Mouse (Mus musculus) right cerebral cortex, postnatal 14 days (tissue): Measurements from ENCODE around the gene Prkg1.
"Not testable (repeated sequence)": the region's sequence is repeated elsewhere in the genome, so short reads cannot be mapped to it uniquely, and the experiment has no call there.

Experiments used
- DNase-seq: peaks from one replicate; pipeline ENCODE4 v3.0.0; 2022

Gene Prkg1

DNA sequence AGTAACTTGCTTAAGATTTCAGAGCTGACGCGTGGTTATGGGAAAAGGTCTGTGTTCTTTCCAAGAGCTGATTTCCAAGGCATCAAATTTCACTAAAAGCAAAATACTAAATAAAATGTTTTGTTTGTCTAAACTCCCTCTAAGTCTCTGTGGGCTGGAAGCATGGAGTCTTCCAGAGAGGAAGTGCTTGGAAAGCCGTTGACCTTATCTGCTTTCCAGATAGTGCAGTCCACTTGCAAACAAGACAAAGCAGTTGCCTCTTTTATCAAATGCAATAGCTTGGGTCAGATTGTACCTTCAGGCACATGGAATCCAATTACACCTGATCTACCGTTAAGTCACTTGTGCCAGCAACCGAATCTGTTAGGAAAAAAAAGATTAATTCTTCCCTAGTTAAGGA, 340.5 kb downstream of the Prkg1 start:
- DNase-seq: no peak

DNA sequence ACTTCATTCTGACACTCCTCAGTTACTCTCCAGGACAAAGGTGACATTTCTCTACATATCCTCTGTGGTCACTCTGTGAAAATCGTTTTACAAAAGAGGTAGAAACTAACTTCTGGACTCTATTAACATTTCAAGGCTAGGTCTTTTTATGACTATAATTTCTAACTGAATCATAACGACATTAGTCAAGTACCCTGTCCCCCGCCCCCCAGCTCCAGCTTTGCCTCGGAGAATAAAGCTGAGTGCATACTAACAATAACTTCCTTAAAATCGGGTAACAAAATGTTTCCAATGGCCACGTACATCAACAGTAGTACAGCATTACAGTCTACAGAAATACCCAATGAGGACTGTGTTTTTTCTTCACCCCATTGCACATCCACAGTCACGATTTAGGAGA, 351.3 kb downstream of the Prkg1 start:
- no peak for DNase-seq

DNA sequence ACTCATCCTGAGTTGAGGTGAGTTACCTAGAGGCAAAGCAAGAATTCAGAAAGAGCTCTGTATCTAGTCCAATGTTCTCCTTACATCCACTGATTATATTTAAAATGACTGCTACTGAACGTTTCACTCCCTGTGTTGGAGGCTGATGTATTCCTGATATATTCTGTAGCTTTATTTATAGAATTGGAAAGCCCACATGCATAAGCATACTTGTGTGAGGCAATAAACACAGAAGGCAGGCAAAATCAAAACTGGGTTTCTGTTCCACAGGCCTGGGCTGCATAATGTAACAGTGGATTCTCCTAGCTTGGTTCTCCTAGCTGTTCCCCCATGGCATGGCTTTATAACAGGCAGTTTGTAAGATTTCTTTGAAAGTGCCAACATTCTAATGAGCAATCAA, 368.7 kb downstream of the Prkg1 start:
- no peak for DNase-seq

DNA sequence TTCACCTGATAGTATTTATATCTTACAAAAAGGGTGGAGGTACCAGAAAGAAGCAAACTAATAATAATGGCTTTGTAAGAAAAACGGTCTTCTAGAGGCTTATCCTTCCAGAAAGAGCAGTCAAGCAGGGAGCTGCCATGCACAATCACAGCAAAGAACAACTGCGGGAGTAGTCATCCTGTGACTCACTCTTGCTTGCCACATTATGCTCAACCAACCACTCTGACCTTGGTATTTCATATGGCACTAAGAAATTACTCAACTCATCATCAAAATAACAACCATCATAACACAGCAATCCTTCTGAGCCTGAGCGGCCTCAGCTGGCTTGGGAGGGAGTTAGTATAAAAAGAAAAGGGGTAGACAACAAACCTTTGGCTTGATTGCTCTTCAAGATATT, 379.5 kb downstream of the Prkg1 start:
- DNase-seq: no peak

DNA sequence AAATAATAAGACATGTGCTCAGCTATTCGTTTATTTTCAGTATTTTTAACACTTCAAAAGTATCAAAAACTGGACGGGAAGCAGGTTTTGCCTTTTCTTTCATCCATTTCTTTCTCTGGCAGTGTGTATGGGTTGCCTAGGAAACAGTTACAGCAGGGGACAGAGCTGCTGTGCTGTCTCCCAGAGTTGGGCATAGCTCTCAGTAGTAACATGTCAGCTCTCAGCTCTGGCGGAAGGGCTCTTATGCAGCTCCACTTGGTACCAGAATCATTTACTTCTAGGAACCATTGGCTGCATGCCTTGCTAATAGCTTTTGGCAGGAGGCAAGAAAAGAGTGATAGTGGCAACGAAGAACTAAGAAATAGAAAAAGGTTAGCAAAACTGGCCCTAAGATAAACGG, 381.0 kb downstream of the Prkg1 start:
- peak; percentile 13 for DNase-seq

DNA sequence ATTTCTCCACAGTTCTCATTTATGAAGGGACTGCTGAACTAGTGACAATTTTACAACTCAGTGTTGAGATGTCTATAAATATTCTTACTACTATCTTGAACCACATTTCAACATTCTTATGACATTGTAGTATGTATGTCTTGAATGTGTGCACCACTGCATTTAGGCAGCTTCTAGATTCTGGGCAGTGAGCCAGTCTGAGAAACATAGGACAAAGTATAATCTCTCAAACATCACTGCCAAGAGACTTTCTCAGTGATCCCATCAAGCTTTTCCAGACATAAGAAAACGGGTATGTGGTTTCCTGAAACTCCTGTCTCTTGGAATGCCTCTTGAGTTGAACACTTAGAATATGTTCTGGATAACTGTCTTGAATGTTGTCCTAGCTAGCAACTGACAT, 394.7 kb downstream of the Prkg1 start:
- no peak for DNase-seq

DNA sequence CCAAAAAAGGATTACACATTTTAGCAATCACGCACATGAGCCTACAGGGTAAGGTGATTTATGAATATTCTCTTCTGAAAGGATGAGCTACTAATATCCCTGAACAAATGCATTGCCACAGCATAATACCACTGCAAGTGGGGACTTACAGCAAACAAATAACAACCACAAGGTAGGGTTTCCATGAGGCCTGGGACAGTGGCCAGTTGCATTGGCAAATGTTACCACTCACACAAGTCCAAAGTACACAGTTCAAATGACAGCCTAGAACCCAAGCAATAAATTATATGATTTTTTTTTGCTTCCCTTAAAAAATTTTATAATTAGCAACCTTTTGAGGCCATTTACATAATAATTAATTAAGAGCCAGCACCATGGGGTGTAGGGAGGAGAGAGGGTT, 395.7 kb downstream of the Prkg1 start:
- no peak for DNase-seq

DNA sequence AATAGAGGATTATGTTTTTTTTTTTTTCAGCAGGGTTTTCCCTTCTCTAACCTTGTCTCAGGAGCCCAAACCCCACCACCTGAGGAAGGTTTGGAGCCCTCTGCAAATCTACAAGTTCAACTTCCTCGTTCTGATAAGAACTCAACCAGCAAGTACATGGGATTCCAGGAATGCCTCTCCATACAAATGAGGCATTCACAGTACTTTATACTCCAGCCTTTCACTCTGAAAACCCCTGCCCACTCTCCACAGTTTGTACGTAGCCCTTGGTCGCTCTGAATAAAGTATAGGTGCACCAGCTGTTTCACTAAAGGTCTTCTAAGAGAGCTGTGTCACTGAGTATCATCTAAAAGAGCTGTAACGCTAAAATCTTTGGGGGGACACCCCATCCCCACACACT, 402.8 kb downstream of the Prkg1 start:
- DNase-seq: no peak

DNA sequence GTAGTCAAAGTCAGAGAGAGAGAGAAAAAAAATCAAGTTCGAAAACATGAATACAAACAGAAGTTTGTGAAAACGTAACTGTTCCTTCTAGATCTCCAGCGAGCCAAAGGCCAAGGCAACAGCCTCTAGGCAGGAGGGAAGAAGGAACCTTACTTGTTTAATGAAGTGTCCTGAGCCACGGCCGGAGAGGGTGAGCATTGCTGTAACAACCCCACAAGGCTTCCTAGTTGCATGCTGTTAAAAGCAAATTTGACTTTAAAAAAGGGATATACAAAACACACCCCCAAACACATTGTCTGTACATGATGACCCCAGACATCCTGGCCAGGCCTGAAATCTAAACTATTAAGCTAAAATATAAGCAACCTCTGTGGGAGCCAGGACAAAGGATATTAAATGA, 403.3 kb downstream of the Prkg1 start:
- DNase-seq: no peak

DNA sequence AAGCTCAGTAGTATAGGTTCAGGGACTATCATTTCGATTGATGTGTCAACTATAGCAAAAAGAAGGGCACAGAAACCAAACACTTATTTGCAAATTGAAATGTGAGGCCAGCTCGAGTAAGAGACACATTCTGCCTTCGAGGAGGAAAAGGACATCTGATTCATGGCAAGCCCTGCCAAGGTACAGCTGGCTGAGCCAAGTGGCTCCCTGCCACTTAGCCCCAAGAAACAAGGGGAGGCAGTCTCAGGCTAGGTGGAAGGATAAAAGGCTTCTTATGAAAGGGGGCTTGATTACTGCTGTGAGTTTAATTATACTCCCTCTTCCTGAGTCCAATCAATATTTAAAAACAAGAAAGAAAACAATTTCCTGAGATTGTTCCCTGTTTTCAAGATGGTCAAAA, 403.7 kb downstream of the Prkg1 start:
- no peak for DNase-seq

DNA sequence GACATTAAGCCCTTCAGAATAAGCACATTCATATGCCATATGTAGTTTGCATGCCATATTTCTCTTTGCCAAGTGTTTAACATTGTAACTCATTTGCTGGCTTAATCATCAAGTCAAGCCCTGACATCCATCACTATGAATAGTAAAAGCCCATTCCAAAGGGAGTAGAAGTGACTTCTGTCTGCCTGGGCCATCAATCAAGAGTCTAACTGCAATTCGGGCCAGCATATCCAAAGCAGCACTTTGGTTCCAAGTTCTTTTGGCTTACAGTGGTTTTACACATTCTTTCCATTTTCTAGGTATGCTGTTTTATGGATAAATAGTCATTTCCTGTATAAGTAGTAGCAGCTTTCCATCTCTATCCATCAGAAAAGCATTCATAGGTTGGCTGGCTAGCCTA, 409.9 kb downstream of the Prkg1 start:
- DNase-seq: no peak

DNA sequence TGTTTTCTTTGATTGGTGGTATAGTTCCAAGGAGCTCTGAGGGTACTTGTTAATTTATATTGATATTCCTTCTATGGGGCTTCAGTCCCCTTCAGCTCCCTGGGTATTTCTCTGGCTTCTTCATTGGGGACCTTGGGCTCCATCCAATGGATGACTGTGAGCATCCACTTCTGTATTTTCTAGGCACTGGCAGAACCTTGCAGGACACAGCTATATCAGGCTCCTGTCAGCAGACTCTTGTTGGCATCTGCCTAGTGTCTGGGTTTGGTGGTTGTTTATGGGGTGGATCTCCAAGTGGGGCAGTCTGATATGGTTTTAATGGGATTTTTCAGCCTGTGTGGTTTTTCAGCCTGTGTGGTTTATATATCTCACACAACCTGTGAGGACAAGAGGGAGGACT, 412.0 kb downstream of the Prkg1 start:
- not testable (repeated sequence) for DNase-seq

DNA sequence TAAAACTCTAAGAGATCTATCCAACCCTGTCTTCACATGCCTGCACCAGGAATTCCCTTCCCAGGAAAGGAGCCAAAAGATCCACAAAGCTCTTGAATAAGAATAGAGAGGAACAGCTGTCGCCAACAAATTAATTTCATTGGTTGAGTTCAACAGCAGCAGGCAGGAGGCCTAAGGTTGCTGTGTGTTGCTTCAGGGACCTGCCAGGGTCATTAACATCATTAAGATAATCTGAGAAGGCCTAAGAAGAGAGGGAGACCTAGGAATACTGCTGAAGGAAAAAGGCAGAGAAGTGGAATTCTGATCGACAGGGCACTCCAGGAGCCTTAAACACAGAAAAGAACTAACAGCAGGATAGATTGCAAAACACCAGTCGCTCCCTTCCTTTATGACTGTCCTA, 413.0 kb downstream of the Prkg1 start:
- no peak for DNase-seq

DNA sequence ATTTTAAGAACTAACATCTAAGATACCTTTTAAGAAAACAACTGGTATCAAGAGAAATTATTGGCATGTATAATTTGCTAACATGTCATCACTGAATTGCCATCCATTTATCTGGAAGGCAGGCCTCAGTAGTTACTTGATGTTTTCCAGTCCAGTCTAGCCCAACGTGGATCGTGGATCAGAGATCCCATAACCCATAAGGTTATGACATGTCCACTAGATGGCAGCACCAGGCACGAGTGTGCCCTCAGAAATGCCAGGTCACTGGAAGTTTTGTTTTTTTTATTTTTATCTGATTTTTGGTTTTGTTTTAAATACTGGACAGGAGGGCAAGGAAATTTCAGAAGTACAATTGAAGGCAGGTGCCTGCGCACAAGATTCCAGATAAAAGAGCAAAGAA, 422.7 kb downstream of the Prkg1 start:
- peak; percentile 39 for DNase-seq

DNA sequence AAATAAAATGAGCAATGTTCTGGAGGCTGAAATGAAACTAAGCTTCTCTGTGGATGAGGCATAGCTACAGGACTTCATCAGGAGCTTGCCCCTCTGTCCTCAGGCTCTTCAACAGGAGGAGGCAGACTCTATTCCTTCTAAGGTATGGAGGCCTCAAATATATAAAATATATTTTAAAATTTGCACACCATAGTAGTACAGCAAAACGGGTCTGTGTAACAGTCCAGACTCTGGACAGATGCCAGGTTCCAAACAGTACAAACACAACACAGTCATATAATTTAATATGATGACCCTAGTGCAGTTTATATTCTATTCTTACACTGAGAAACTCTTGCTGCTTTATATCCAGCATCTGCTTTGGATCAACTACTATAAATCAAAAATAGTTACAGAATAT, 423.9 kb downstream of the Prkg1 start:
- DNase-seq: no peak

DNA sequence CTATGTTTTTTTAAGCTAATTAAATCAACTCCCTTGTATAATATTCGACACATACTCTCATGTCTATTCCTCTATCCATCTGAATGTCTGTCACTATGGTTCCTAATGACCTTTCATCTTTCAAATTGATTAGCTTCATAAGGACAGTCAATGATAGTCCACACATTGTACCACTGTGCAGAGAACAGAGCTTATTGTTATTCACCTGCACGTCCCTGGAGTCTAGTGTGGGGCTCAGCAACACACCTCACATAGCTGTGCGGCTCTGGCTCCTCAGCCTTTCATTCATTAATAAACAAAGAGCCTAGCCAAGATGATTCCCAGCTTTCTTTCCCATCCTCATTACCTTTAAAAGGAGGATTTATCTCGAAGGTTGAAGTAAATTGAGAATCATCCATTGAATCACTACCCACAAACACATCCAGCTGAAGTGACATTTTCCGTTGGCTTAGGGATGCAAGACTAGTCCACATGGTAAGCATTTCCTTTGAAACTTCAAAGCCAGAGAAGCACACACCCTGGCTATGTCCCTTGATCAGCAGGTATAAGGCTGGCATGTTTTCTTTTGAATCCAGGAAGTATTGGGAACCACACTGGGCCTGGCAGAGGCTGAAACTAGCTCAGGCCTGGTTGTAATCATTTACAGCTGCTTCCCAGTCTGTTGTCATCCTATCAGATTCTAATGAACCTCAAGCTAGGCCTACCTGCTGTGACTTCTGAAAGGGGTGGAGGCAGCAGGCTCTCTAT, 426.3 kb downstream of the Prkg1 start:
- DNase-seq: no peak

DNA sequence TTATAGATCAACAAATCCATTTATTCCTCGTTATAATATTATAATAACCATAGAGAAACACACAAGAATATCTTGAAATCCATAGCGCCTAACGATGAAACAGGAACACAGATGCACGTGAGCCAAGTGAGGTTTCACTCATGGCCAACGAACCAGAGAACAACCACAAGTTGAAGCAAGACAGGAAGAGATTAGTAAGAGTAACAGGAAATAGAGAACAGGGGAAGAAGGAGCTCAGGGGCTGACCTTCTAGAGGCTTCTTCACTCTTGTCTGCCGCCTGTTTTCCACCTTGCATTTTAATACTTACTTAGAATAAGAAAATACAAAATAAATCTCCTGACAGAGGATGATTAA, 427.0 kb downstream of the Prkg1 start:
- no peak for DNase-seq

DNA sequence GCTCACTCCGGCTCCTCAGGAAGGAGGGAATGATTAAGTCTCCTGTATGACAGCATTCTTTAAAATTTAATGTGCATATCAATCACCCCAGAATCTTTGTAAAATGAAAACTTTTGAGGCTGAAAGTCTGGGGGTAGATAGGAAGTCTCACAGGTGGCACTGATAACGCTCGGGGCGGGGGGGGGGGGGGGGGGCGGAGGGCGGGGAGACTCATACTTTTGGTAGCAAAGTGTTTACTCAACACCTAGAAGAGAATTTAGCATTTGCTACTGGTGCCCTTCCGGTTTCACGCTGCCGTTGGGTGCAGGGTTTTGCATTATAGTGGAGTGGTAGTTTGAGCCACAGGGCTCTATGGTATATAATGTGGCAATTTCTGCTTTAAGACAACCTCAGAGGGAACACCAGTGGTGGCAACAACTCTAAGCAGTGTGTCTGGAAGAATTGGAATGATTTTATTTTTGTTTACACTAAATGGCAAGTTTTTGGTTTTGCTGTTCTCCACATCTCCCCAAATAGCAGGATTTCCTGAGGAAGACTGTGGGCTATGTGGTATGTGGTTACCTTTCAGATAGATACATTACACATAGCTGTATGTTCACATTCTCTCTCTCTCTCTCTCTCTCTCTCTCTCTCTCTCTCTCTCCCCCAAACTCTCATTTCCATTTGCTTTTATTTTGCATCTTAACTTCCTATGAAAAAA, 427.5 kb downstream of the Prkg1 start:
- DNase-seq: no peak

DNA sequence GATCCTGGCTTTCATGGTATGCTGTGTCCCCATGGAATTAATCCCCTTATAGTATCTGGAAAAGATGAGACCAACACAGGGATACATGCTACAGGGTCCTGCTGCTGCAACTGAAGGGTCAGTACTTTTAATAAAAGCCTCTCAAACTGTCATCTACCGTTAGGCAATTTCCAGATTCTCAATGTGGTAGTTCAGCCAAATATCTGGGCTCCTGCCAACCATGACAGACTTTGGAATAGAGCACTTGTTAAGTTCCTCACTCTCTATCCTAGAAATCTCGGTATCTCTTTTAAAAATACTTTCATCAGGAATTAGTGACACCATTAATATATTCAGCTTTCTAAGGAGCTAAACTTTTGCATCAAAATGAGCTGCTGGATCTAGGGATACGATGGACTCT, 428.5 kb downstream of the Prkg1 start:
- no peak for DNase-seq

DNA sequence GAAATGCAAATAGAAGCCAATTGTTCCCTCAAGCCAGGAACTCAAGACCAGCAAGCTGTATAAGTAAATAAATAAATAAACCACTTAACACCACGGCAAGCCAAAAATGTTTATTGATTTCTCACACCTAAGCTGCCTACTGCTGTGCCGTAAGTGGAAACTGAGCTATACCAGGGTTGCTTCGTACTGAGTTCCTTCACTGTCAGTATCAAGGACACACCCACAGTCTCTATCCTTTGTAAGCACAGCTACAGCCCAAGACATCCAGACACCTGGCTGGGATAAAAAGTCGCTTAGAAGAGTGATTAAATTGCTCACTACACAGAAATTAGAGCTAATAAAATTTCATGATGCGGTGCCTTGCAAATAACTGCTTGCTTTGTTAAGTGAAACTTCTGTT, 434.9 kb downstream of the Prkg1 start:
- no peak for DNase-seq

DNA sequence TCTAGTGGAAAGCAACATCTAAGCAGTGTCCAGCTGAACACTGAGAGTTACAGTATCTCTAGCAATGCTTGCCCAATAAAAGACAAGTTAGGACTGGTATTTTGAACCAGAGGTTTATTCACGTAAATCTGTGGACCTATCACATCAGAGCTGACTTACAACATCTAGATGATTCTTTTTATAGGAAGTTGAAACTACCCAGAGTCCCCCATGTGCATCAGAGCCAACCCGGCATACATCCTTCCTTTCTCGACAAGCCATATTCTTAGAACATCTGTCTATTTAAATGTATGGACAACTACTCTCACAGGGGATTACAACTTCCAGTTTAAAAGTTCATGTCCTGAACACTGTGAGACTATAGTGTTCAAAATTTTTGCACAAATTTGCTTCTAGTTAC, 460.1 kb downstream of the Prkg1 start:
- DNase-seq: no peak

DNA sequence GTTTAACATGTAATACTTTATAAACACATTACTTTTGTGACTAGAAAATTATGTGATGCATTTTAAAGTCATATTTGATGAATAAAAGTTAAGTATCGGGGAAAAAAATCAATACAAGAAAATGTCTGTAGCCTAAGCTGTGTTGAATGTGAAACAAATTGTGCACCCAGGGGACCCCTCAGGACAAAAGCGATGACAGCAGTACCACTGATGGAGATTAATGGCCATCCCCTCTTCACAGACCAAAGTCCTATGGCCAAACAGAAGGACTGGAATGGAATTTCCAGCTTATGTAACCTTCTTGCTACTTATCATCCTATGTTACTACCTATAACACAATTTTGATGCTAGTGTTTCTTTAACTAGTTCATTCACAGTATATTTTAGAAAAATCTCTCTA, 473.6 kb downstream of the Prkg1 start:
- DNase-seq: no peak

DNA sequence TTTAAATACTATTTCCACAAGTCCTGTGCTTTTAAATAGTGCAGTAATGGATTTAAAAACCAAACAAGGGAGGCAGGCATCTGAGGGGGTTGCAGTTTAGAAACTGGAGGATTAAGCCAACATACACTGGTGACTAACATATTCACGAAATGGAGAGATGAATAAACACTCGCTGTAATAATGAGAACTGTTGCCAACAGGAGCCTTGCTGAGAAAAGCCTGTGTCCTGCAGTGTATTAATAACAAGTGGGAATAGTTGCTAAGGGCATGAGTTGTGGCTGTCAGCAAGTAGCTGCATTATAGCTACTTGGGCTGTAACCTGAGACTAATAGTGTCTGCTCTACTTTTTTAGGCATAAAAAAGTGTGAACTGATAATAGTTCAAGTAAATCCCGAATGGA, 480.3 kb downstream of the Prkg1 start:
- DNase-seq: no peak

DNA sequence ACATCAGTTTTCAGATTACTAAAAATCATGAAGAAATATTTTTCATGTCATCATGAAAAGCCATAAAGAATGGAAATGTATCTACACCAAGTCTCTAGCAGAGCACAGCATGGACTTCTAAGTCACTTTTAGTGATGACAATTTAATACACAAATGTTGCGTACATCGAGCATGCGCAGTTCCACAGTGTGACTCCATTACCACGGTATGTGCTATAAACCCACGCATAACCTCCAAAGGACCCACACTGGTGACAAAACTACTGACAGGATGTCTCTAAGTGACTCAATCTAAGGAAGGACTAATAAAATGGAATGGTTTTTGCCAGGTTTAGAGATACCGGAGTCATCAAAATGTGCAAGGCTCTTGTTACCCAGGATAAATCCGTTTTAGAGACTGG, 480.7 kb downstream of the Prkg1 start:
- DNase-seq: no peak

DNA sequence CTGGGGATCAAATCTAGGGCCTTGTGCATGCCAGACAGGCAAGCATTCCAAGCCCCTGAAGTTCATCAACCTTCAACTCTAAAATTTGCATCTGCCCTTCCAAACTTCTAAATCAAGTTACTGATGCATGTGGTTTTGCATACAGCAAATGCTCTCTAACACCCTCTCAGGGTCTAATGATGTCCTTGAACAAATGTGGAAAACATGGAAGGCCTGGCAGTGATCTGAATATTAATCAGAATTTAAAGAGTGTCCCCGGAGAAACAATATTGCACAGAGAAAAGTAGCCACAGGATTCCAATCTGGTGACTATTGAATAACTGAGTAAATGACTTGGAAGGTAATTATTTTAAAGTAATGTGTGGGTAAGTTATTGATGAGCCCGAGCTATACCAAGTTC, 481.2 kb downstream of the Prkg1 start:
- no peak for DNase-seq
